Mouse (Mus musculus) heart, adult 2 months (tissue): Measurements from ENCODE around the gene Slc25a25.

ENCODE experiments used
- CTCF ChIP-seq: fragments of 200-600 bp; IDR thresholded peaks from 2 replicates; pipeline ENCODE4 v1.8.1; 2022; ENCODE audit warnings: antibody characterized with exemption, mild to moderate bottlenecking, moderate library complexity
- EP300 ChIP-seq: fragments of 200-500 bp; IDR thresholded peaks from 2 replicates; pipeline ENCODE4 v1.6.1; 2011; ENCODE audit warnings: low read depth, low read length, control low read depth; ENCODE audit not compliant: insufficient read depth

GRCm38 (mm10) chr2:32493301-32493701 lies 42.1 kb upstream of the Slc25a25 start:
- TF ChIP-seq EP300 (no peak), CTCF (no peak)
